Mouse (Mus musculus) midbrain, embryonic 14.5 days (tissue): Measurements from ENCODE around the gene Micu1. TPM values are rescaled to one million over a fixed set of nuclear protein-coding genes. Genes with fewer than 3 reads are reported as not detected.

ENCODE experiments used
- ATAC-seq: fragments of 200-750 bp; cut with Nextera tagmentation; 2 replicates; pipeline ENCODE4 v1.8.0; 2017; ENCODE audit warnings: moderate number of reproducible peaks, moderate library complexity; ENCODE audit not compliant: low FRiP score, low TSS enrichment
- DNase-seq: peaks from one replicate; pipeline ENCODE4 v3.0.0-alpha.2; 2015
- H3K27ac ChIP-seq: fragments of 300-500 bp; sonication (generic); replicated peaks from 2 replicates; pipeline ENCODE4 v1.5.1; 2014; ENCODE audit warnings: mild to moderate bottlenecking, low read depth, low read length, moderate library complexity
- H3K27me3 ChIP-seq: fragments of 300-500 bp; sonication (generic); 2 replicates; pipeline ENCODE4 v1.6.1; 2014; ENCODE audit warnings: low read length, control low read depth, mixed read lengths; ENCODE audit not compliant: control insufficient read depth, insufficient read depth
- H3K36me3 ChIP-seq: fragments of 300-500 bp; sonication (generic); 2 replicates; pipeline ENCODE4 v1.6.1; 2014; ENCODE audit warnings: low read length, control low read depth; ENCODE audit not compliant: control insufficient read depth, insufficient read depth
- H3K4me1 ChIP-seq: fragments of 300-500 bp; sonication (generic); 2 replicates; pipeline ENCODE4 v1.6.1; 2014; ENCODE audit warnings: mild to moderate bottlenecking, antibody characterized with exemption, low read length, control low read depth; ENCODE audit not compliant: control insufficient read depth, insufficient read depth
- H3K4me2 ChIP-seq: fragments of 300-500 bp; sonication (generic); 2 replicates; pipeline ENCODE4 v1.6.1; 2014; ENCODE audit warnings: mild to moderate bottlenecking, low read length, moderate library complexity
- H3K4me3 ChIP-seq: fragments of 300-500 bp; sonication (generic); replicated peaks from 2 replicates; pipeline ENCODE4 v1.5.1; 2014; ENCODE audit warnings: low read depth, low read length
- H3K9ac ChIP-seq: fragments of 300-500 bp; sonication (generic); replicated peaks from 2 replicates; pipeline ENCODE4 v1.6.1; 2014; ENCODE audit warnings: mild to moderate bottlenecking, low read length, moderate library complexity
- H3K9me3 ChIP-seq: fragments of 300-500 bp; sonication (generic); 2 replicates; pipeline ENCODE4 v1.6.1; 2016; ENCODE audit warnings: low read length, control low read depth, mixed read lengths; ENCODE audit not compliant: control insufficient read depth
- WGBS: fragments of 180-500 bp; shearing (Covaris S2); extraction: QIAGEN DNeasy Blood & Tissue Kit; methylation state at CpG from one replicate; pipeline ENCODE4 v1.1.7; 2014; 5-methylcytosine and 5-hydroxymethylcytosine counted together
- polyA plus RNA-seq: library from polyadenylated mRNA; unstranded; fragments of >200 nt; fragmentation: Nextera tagmentation; extraction: Ambion mirVana; gene quantifications from 2 replicates; pipeline ENCODE4 v1.2.1, GENCODE M21; 2014

The Micu1 gene
- polyA plus RNA-seq, 1 experiment from 2014 or later: 69.3 TPM

- Histone ChIP-seq H3K27me3 (no peaks in the 10 kb centered on the region), H3K4me3 (no peak overlapping the region), H3K36me3 (0 out of 2 replicates have a peak, but pooled peaks cover 3% of the 10 kb centered on the region), H3K9me3 (no peaks in the 10 kb centered on the region), H3K4me2 (no peak overlapping the region), H3K9ac (no peak overlapping the region), H3K4me1 (peaks cover 20% of the 10 kb centered on the region), H3K27ac (no peak overlapping the region)
- ATAC-seq (no peak), DNase-seq (peak; percentile 59)
- 25% methylated on average over 13 of the region's 13 CpGs for WGBS
Measured at GRCm38 (mm10) chr10:59773441-59774140, 71.3 kb downstream of the Micu1 start.

- Histone ChIP-seq H3K36me3 (0 out of 2 replicates have a peak, but pooled peaks cover 3% of the 10 kb centered on the region), H3K4me2 (no peak overlapping the region), H3K4me1 (peaks cover 20% of the 10 kb centered on the region), H3K9me3 (no peaks in the 10 kb centered on the region), H3K9ac (no peak overlapping the region), H3K27me3 (no peaks in the 10 kb centered on the region), H3K4me3 (no peak overlapping the region), H3K27ac (0 out of 2 replicates have a peak overlapping the region, but pooled peaks have one; percentile 45)
- WGBS: 82% methylated on average over 3 of the region's 3 CpGs
- DNase-seq (no peak), ATAC-seq (no peak)
Measured at GRCm38 (mm10) chr10:59774141-59774534, 71.9 kb downstream of the Micu1 start.

- Histone ChIP-seq H3K27ac (peak overlapping the region; percentile 68), H3K27me3 (no peaks in the 10 kb centered on the region), H3K36me3 (no peaks in the 10 kb centered on the region), H3K9ac (no peak overlapping the region), H3K9me3 (no peaks in the 10 kb centered on the region), H3K4me1 (peaks cover 15% of the 10 kb centered on the region), H3K4me3 (no peak overlapping the region), H3K4me2 (no peak overlapping the region)
- WGBS: 92% methylated on average over 3 of the region's 3 CpGs
- ATAC-seq: no peak
- DNase-seq: no peak
Measured at GRCm38 (mm10) chr10:59777246-59777645, 75.0 kb downstream of the Micu1 start.

GRCm38 (mm10) chr10:59778137-59778710 is 75.9 kb downstream of the Micu1 start:
- Histone ChIP-seq H3K9ac (no peak overlapping the region), H3K27me3 (no peaks in the 10 kb centered on the region), H3K27ac (peak overlapping the region; percentile 68; the same call in 1 of the 2 replicates), H3K4me1 (peaks cover 9% of the 10 kb centered on the region), H3K4me3 (no peak overlapping the region), H3K9me3 (no peaks in the 10 kb centered on the region), H3K4me2 (no peak overlapping the region), H3K36me3 (no peaks in the 10 kb centered on the region)
- ATAC-seq (no peak), DNase-seq (peak; percentile 37)
- 67% methylated on average over 4 of the region's 4 CpGs for WGBS

- Histone ChIP-seq H3K9me3 (no peaks in the 10 kb centered on the region), H3K27me3 (no peaks in the 10 kb centered on the region), H3K4me1 (0 out of 2 replicates have a peak, but pooled peaks cover 2% of the 10 kb centered on the region), H3K36me3 (no peaks in the 10 kb centered on the region), H3K4me3 (no peak overlapping the region), H3K9ac (no peak overlapping the region), H3K4me2 (no peak overlapping the region), H3K27ac (0 out of 2 replicates have a peak overlapping the region, but pooled peaks have one; percentile 43)
- ATAC-seq: no peak
- DNase-seq: no peak
- whole genome bisulfite sequencing: 5% methylated on average over 3 of the region's 3 CpGs
Measured at GRCm38 (mm10) chr10:59780698-59781097, 78.4 kb downstream of the Micu1 start.

GRCm38 (mm10) chr10:59781205-59781931 is 79.1 kb downstream of the Micu1 start:
- Histone ChIP-seq H3K4me2 (no peak overlapping the region), H3K4me3 (no peak overlapping the region), H3K36me3 (no peaks in the 10 kb centered on the region), H3K9me3 (no peaks in the 10 kb centered on the region), H3K27me3 (no peaks in the 10 kb centered on the region), H3K9ac (no peak overlapping the region), H3K27ac (0 out of 2 replicates have a peak overlapping the region, but pooled peaks have one; percentile 43), H3K4me1 (0 out of 2 replicates have a peak, but pooled peaks cover 2% of the 10 kb centered on the region)
- ATAC-seq (no peak), DNase-seq (peak; percentile 41)
- WGBS: 42% methylated on average over 7 of the region's 7 CpGs

- 82% methylated on average over 18 of the region's 18 CpGs for WGBS
- no peaks in the 10 kb centered on the region for H3K27me3 ChIP-seq
- no peak for DNase-seq
- H3K4me3 ChIP-seq: no peak overlapping the region
- ATAC-seq: no peak
- H3K9me3 ChIP-seq: no peaks in the 10 kb centered on the region
- H3K4me2 ChIP-seq: no peak overlapping the region
- H3K9ac ChIP-seq: no peak overlapping the region
- no peak overlapping the region for H3K27ac ChIP-seq
- H3K4me1 ChIP-seq: 0 out of 2 replicates have a peak, but pooled peaks cover 2% of the 10 kb centered on the region
- peaks cover 9% of the 10 kb centered on the region; the same call in 1 of the 2 replicates for H3K36me3 ChIP-seq
Measured at GRCm38 (mm10) chr10:59784731-59785685, 82.7 kb downstream of the Micu1 start.

- WGBS: 21% methylated on average over 5 of the region's 5 CpGs
- no peak for ATAC-seq
- Histone ChIP-seq H3K36me3 (peaks cover 13% of the 10 kb centered on the region), H3K27ac (no peak overlapping the region), H3K27me3 (no peaks in the 10 kb centered on the region), H3K4me2 (no peak overlapping the region), H3K9me3 (no peaks in the 10 kb centered on the region), H3K9ac (no peak overlapping the region), H3K4me3 (no peak overlapping the region), H3K4me1 (no peaks in the 10 kb centered on the region)
- DNase-seq: peak; percentile 51
Measured at GRCm38 (mm10) chr10:59786289-59786688, 84.0 kb downstream of the Micu1 start.
